Mouse (Mus musculus): ENCODE results near the gene Arsj. TPM values are rescaled to one million over a fixed set of nuclear protein-coding genes. Genes with fewer than 3 reads are reported as not detected.

Arsj gene
- polyA plus RNA-seq (2012; fragmentation: generic; extraction: Trizol), result 1 to 10 TPM in 1 of 2 experiments, under 1 TPM in 1; 0.46 to 5.2 TPM

DNA sequence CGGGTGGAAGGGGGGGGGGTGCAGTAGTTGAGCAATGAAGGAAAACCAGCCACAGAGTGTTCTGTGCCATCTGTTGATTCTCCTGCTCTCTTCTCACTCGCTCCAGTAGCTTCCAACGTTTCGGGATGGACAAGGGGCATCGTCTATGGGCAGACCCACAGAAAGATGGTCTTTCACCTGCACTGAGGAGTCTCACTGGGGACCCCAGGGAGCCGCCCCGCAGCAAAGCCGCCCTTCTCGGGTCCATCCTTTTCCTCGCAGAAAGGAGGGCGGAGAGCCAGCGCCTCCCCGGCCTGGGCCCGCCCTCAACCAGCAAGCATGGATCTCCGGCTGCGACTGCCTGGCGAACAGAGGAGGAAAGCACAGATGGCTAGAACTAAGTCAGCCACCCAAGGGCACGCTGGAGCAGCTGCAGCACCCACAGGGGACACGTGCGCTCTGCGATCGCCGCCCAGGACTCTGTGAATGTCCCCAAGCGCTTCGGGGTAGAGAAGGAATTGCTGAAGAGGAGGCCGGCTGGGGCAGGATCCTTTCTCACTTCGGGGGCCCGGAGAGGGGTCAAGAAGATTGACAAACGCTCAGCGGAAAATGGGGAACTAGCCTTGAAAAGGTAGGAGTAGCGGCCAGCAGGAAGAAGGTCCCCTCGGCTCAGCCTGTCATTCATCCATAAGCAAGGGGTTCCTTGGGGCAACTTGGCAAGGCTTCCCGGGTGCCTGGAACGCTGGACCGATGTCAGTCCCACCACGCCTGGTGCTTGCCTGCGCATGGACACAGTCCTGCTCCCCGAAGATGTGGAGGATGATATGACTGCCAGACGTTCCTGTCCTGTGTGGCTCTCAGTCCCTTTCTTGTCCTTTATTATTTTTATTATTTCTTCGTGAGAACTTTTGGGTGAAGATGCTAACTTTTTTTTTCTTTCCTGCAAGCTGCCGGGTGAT is at the start of gene Arsj:
Arsj (plus strand) TSS at position 117 of the 938 bp plus-strand sequence.

Other genes starting within 250 kb of the Arsj start
- gene Camk2d, start 232.6 kb downstream of the Arsj start, polyA plus RNA-seq (2012; fragmentation: generic; extraction: Trizol), result 10 to 100 TPM in 1 of 2 experiments, 1 to 10 TPM in 1; 5.4 to 10.1 TPM